Mouse (Mus musculus) C2C12 (cell line): ENCODE measurements at regions not wholly inside any gene's neighbourhood (a gene's known extent, or its start where the extent isn't known, plus 50 kb on each side); places are given as distances from the start of the nearest gene placed in this dataset.
"Not testable (repeated sequence)": the region's sequence is repeated elsewhere in the genome, so short reads cannot be mapped to it uniquely, and the experiment has no call there.

ENCODE experiments used
- H3K27me3 ChIP-seq: one replicate; pipeline ENCODE4 v1.6.1; 2011; ENCODE audit not compliant: control insufficient read depth, insufficient read depth, insufficient read length
- H3K36me3 ChIP-seq: one replicate; pipeline ENCODE4 v1.6.1; 2011; ENCODE audit not compliant: control insufficient read depth, insufficient read depth
- H3K4me3 ChIP-seq: one replicate; pipeline ENCODE4 v1.5.1; 2011; ENCODE audit warnings: mild to moderate bottlenecking, control low read depth; ENCODE audit not compliant: poor library complexity, insufficient read depth, severe bottlenecking
- H3K79me2 ChIP-seq: one replicate; pipeline ENCODE4 v1.6.1; 2011; ENCODE audit not compliant: control insufficient read depth, insufficient read depth
- H3K79me3 ChIP-seq: one replicate; pipeline ENCODE4 v1.6.1; 2011; ENCODE audit warnings: low read depth, control low read depth
- H3ac ChIP-seq: one replicate; pipeline ENCODE3; 2011; ENCODE audit warnings: low read depth; ENCODE audit not compliant: control insufficient read depth, insufficient read length
- CEBPB ChIP-seq: IDR thresholded peaks from one replicate; pipeline ENCODE4 v1.6.1; 2011; ENCODE audit warnings: low read depth, mild to moderate bottlenecking, control low read depth, moderate library complexity
- CTCF ChIP-seq: IDR thresholded peaks from one replicate; pipeline ENCODE4 v1.5.1; 2011; ENCODE audit not compliant: control insufficient read depth, insufficient read depth, insufficient read length
- FOSL1 ChIP-seq: IDR thresholded peaks from one replicate; pipeline ENCODE4 v1.8.0; 2011; ENCODE audit warnings: mild to moderate bottlenecking, low read length; ENCODE audit not compliant: poor library complexity, insufficient read depth, severe bottlenecking
- MAX ChIP-seq: IDR thresholded peaks from one replicate; pipeline ENCODE4 v1.6.1; 2011; ENCODE audit warnings: mild to moderate bottlenecking, control low read depth
- MYOD1 ChIP-seq: IDR thresholded peaks from one replicate; pipeline ENCODE4 v1.6.1; 2011; ENCODE audit warnings: low read depth; ENCODE audit not compliant: control insufficient read depth, insufficient read length
- MYOG ChIP-seq: IDR thresholded peaks from one replicate; pipeline ENCODE4 v1.6.1; 2011; ENCODE audit not compliant: control insufficient read depth, insufficient read length; ENCODE audit errors: extremely low read depth
- USF1 ChIP-seq: IDR thresholded peaks from one replicate; pipeline ENCODE4 v1.6.1; 2011; ENCODE audit warnings: low read depth, mild to moderate bottlenecking, control low read depth, moderate library complexity

DNA sequence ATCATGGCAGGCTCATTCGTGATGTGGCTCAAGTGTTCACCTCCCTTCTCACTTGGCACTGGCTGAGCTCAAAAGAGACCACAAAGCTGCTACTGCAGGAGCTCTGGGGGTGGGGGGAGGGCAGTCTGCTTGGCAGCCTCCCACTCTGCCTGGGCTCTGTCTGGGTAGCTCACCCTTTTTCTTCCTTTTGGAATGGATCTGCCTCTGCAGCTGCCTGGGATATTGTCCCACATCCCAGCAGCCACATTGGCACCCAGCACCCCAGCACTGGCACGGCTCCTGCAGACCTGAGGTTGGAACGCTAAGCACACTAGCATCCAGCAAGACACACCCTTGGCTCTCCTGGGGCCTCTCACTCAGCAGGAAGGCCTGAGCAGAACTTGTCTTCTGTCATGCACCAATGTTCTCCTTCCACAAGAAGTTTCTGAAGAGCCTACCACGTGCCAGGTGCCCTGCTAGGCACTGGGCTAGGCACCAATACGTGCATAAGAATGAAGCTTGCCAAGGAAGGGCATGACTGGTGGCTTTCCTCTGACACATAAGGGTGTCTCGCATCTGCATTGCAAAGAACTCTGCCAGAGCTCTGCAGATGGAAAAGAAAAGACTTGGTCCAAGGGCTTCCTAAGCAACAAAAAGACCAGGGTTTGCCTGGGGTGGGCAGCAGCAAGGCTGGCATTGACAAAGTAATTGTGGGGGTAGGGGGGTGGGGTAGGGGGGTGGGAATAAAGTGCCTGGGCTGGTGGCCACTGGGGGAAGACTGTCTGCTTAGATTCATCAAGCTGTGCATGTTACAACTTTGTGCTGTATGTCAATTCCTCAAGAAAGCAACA, 112.1 kb upstream of the Sipa1l1 start:
- not testable (repeated sequence) for H3K79me3 ChIP-seq, H3K79me2 ChIP-seq

DNA sequence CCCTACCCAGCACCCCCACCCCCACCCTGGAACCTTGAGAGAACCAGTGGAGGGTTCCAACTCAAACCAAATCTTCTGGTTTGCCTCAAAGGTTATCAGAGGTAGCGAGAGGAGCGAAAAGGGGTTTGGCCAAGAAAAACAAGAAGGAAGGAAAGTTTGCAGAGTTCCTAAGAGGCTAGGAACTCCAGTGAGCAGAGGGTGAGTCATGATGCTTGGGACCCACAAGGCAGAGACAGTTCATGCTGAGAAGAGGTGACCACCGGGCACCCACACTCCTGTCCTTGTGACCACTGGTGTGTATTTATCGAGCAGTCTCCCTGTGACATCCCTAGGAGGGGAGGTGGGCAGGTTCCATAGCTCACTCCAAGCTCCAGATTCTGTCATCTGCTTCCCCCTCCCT, 104.1 kb upstream of the Sipa1l1 start:
- Histone ChIP-seq H3K36me3 (no peaks in the 10 kb centered on the region), H3K27me3 (no peaks in the 10 kb centered on the region), H3K79me2 (no peaks in the 10 kb centered on the region), H3ac (no peak overlapping the region), H3K79me3 (no peaks in the 10 kb centered on the region), H3K4me3 (no peak overlapping the region)
- no peak for TF ChIP-seq CEBPB
- no peak for TF ChIP-seq MAX
- TF ChIP-seq FOSL1: no peak
- no peak for TF ChIP-seq MYOD1
- no peak for TF ChIP-seq CTCF
- no peak for TF ChIP-seq MYOG
- TF ChIP-seq USF1: no peak

More for the DNA sequence above, 112.1 kb upstream of the Sipa1l1 start:
- not testable (repeated sequence) for H3K4me3 ChIP-seq, H3K27me3 ChIP-seq, H3K36me3 ChIP-seq, H3ac ChIP-seq

DNA sequence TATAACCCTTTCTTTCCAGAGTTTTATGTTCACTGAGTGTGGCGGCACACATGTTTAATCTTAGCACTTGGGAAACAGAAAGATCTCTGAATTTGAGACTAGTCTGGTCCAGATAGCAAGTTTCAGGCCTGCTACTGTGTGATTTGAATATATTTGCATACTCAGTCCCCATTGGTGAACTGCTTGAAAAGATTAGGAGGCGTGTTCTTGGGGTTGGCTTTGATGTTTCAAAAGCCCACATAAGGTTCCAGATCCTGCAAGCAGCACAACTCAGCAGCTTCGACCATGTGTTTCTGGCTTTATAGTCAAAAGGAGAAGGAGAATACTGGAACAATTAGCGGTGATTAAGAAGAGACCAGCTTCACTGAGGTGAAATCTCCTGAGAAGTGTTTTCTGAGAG, 102.3 kb upstream of the Sipa1l1 start:
- Histone ChIP-seq H3K79me2 (no peaks in the 10 kb centered on the region), H3K79me3 (no peaks in the 10 kb centered on the region), H3K36me3 (no peaks in the 10 kb centered on the region), H3K27me3 (no peaks in the 10 kb centered on the region), H3ac (no peak overlapping the region), H3K4me3 (no peak overlapping the region)
- TF ChIP-seq MYOG (no peak), MYOD1 (no peak), CEBPB (no peak), USF1 (no peak), CTCF (no peak), MAX (no peak), FOSL1 (no peak)

DNA sequence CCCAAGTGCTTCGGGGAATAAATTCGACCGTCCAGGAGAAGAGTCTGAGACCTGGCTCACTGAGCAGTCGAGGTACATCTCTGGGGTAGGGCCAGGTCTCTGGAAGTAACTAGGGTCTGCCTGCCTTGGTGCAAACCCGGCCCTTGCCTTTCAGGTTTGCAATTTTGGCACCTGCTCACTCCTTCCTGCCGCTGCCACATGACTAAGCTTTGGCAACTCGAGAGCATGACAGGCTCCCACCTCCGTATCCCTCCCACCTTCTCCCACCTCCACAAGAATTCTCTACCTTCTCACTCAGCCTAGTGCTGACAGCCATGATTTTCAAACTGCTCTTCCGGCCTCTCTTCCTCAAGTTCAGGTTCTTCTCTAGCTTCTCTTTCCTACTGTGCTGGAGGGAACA, 99.5 kb upstream of the Sipa1l1 start:
- no peaks in the 10 kb centered on the region for H3K27me3 ChIP-seq
- TF ChIP-seq USF1: no peak
- no peak for TF ChIP-seq CTCF
- TF ChIP-seq CEBPB: no peak
- no peak for TF ChIP-seq FOSL1
- no peak for TF ChIP-seq MAX
- no peak for TF ChIP-seq MYOG
- TF ChIP-seq MYOD1: no peak
- H3K79me2 ChIP-seq: no peaks in the 10 kb centered on the region

DNA sequence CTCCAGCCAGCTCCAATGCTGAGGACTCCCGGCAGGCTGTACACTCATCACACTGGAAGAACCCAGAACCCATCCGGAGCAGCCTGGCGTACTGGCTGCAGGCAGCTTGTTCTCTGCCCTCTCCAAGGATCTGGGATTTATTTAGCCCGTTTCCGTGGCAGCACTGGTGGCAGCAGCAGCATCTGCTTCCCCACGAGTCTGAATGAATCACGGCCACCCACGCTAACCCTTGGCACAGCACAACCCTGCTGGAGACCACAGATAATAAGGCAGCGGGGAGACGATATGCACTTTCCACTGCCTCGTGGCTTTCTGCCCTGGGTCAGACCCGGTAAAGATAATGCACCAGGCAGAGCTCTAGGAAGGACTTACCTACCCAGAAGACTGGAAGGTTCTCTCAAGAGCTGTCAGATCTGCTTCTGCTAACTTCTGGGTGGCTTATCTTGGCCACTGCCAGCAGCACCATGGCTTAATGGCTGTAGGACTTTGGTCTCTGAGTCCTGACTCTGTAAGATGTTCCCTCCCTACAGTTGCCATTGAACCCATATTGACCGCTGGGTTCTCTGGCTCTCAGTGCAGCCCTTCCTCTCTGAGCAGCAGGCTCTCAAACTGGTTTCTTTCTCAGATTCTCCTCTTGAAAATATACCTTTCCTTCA, 96.2 kb upstream of the Sipa1l1 start:
- Histone ChIP-seq H3K27me3 (no peaks in the 10 kb centered on the region), H3K79me3 (no peaks in the 10 kb centered on the region)
- no peak for TF ChIP-seq CEBPB
- TF ChIP-seq USF1: no peak
- TF ChIP-seq FOSL1: no peak
- TF ChIP-seq MYOD1: no peak
- TF ChIP-seq MAX: no peak
- no peak for TF ChIP-seq MYOG
- no peak for TF ChIP-seq CTCF

More for the DNA sequence above, 99.5 kb upstream of the Sipa1l1 start:
- no peak overlapping the region for H3ac ChIP-seq
- H3K4me3 ChIP-seq: no peak overlapping the region
- no peaks in the 10 kb centered on the region for H3K79me3 ChIP-seq
- no peaks in the 10 kb centered on the region for H3K36me3 ChIP-seq

More for the DNA sequence above, 96.2 kb upstream of the Sipa1l1 start:
- Histone ChIP-seq H3K36me3 (no peaks in the 10 kb centered on the region), H3ac (peak overlapping the region; percentile 1), H3K79me2 (no peaks in the 10 kb centered on the region), H3K4me3 (no peak overlapping the region)
